Mouse (Mus musculus) CD4-positive, CD25-positive, alpha-beta regulatory T cell, adult 4 months (primary cell): Measurements from ENCODE around the gene Ifi204. TPM values are rescaled to one million over a fixed set of nuclear protein-coding genes. Genes with fewer than 3 reads are reported as not detected.
"Not testable (repeated sequence)": the region's sequence is repeated elsewhere in the genome, so short reads cannot be mapped to it uniquely, and the experiment has no call there.

Source experiments
- ATAC-seq: one replicate; pipeline ENCODE4 v1.8.0; 2017
- polyA plus RNA-seq, 2 experiments: library from polyadenylated mRNA; unstranded; fragments of 100-300 nt; shearing (Covaris generic); gene quantifications; one replicate each; pipeline ENCODE4 v1.2.1; 2017

Gene Ifi204
- 1 to 10 TPM in 1 of 2 experiments, not detected in 1; 1.1 TPM for polyA plus RNA-seq

GRCm38 (mm10) chr1:173766848-173767617, at the start of gene Ifi204:
Gene Ifi204 (minus strand): TSS chr1:173766943.
- ATAC-seq: not testable (repeated sequence)

- peak; percentile 84 for ATAC-seq
These were observed 42.6 kb upstream of the Ifi204 start for GRCm38 (mm10) chr1:173809294-173809693.

DNA sequence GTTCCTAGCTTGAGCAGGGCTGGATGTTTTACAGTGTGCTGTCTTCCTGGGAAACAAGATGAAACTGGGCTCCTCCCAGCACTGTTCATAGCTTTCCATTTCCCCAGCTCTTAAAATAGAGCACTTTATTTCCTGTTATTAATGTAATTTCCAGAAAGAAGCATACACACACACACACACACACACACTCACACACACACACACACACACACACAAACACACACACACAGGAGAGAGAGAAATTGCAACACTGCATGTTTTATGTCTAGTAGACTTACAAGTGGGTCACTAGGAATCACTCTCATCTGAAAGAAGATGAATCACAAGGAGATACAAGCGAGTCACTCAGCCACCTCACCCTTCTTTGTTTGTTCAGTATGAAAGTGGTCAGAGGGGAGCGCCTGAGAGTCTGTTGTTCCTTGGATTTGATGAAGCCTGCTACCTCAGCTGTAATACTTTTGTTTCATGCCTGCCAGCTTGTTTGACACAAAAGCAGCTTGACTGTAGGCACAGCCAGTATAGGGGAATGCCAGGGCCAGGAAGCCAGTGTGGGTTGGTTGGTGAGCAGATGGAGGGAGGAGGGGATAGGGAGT, 36.0 kb upstream of the Ifi204 start:
- ATAC-seq: peak; percentile 72

GRCm38 (mm10) chr1:173802207-173802606, 35.5 kb upstream of the Ifi204 start:
- peak; percentile 21 for ATAC-seq

DNA sequence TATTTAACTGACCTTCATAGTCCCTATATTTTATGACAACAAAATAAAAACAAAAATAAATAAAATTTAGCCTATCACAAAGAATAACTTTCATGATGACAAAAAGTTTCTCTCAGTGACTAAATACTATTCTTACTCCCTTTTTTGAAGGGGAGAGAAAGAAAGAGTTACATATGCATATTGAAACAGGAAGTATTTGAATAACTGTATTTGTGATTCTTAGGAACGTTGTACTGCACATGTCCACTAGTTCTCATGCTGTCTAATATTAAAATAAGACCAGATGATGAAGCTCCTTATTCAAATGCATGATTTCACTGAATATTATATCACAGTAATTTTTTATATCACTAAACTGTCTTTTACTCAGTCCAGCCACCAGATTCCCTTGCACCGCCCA, 35.0 kb upstream of the Ifi204 start:
- peak; percentile 74 for ATAC-seq

DNA sequence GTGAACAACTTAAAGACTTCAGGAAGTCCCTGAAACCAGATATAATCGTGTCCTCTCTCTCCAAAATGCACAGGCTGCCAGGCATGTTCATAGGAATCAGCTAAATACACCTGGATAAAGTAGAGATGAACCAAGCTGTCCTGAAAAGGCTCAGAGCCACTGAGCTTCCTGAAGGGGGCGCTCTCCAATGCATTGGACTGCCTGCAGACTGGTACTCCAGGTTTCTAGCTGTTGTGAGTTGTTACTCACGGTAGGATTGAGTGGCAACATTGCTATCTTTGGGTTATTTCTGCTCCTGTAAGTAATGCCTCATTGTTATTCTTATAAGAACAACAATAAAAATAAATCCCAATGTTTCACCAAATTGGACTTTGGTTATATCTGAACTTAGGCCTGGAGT, 6.7 kb upstream of the Ifi204 start:
- not testable (repeated sequence) for ATAC-seq

GRCm38 (mm10) chr1:173760032-173760431, 6.7 kb downstream of the Ifi204 start:
- peak; percentile 92 for ATAC-seq

DNA sequence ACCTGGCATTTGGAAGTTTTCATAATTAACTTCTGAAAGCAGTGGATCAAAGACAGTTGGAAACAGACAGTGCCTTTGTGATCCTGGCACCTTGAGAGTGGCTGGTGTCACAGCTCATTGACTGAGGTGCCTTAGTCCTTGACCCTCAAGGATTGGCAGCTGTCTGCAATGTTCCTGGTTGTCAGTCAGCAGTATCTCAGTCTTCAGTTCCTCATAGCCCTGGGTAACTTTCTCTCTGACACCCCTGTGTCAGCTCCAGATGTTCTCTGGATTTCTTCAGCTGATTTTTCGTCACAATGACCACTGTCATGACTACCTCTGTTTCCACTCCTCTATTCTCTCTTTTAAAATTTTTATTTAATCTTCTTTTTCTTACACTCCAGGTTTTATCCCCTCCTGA, 24.5 kb downstream of the Ifi204 start:
- no peak for ATAC-seq

- no peak for ATAC-seq
These were observed 25.1 kb downstream of the Ifi204 start, which contains the start of gene Ifi207 for GRCm38 (mm10) chr1:173741656-173742055. Gene Ifi207 (minus strand): TSS chr1:173741747.

GRCm38 (mm10) chr1:173740537-173740936, 26.2 kb downstream of the Ifi204 start:
- ATAC-seq: no peak

GRCm38 (mm10) chr1:173736986-173737385, 29.8 kb downstream of the Ifi204 start:
- no peak for ATAC-seq

DNA sequence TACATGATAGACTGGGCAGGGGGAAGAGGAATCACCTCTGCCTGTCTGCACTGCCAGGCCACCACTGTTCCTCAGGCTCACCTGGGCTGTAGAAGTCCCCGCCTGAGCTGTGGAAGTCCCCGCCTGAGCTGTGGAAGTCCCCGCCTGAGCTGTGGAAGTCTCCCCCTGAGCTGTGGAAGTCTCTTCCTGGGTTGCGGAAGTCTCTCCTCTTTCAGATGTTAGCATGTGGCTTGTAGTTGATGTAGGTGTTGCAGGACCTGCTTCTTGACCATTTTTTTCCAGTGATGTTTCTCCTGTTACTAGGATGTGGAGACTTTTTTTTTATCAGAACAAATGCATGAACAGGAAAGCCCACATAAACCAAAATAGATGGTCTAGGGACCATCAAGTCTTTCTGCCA, 31.7 kb downstream of the Ifi204 start:
- peak; percentile 29 for ATAC-seq

DNA sequence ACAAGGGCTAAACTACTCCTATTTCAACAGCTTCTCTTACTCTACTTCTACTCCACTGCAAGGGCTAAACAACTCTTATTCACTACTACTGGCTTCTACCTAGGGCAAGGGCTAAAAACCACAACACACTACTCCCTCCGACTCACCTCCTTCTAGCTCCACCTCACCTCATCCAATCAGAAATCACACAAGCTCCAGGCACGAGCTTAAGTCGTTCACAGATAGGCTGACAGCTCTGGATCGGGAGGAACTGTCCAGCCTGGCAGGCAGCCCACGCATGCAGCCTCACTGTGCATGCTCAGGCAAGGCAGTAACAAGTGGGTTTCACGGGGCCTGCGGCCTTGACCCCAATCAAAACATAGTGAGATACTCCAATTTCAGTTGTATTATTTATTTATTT, 33.5 kb downstream of the Ifi204 start:
- ATAC-seq: no peak

Other genes starting within 250 kb of the Ifi204 start
- 10 to 100 TPM; 35.1 to 36.6 TPM for gene Ifi214, start 231.0 kb downstream of the Ifi204 start, polyA plus RNA-seq
- 100 to 1,000 TPM in 1 of 2 experiments, 10 to 100 TPM in 1; 96.5 to 102 TPM for gene Ifi213, start 167.7 kb downstream of the Ifi204 start, polyA plus RNA-seq
- 100 to 1,000 TPM; 194 to 235 TPM for gene Ifi209, start 136.0 kb downstream of the Ifi204 start, polyA plus RNA-seq
- gene Ifi208, start 93.3 kb downstream of the Ifi204 start, polyA plus RNA-seq: 10 to 100 TPM; 74.3 to 81.2 TPM
- gene Ifi207, start 25.2 kb downstream of the Ifi204 start, polyA plus RNA-seq: under 1 TPM; 0.09 to 0.16 TPM
- gene Ifi211, start 146.1 kb upstream of the Ifi204 start, polyA plus RNA-seq: 1 to 10 TPM; 1.2 to 1.5 TPM
- 100 to 1,000 TPM; 417 to 550 TPM for gene Mndal, start 175.5 kb upstream of the Ifi204 start, polyA plus RNA-seq
- 100 to 1,000 TPM; 265 to 384 TPM for gene Ifi203, start 175.7 kb upstream of the Ifi204 start, polyA plus RNA-seq
- gene Ifi202b, start 215.8 kb upstream of the Ifi204 start, polyA plus RNA-seq: not detected